Mouse (Mus musculus) MEL (cell line): ENCODE results near the gene Kif4. TPM values are rescaled to one million over a fixed set of nuclear protein-coding genes. Genes with fewer than 3 reads are reported as not detected.

Experiments
- DNase-seq: peaks from one replicate; pipeline ENCODE4 v3.0.0; 2011; ENCODE audit warnings: low read depth, low spot score
- H3K27ac ChIP-seq: 2 replicates; pipeline ENCODE4 v1.5.1; 2012; ENCODE audit warnings: low read depth, mild to moderate bottlenecking, control low read depth, low read length, moderate library complexity; ENCODE audit not compliant: control insufficient read depth
- H3K27me3 ChIP-seq, 2 experiments: fragments of 150-350 bp in 1 of 2; sonication (generic) in 1 of 2; 2 replicates each; pipeline ENCODE4 v1.6.1; 2012; ENCODE audit warnings: low read length in 2 of 2, mild to moderate bottlenecking in 2 of 2, improper control_type of control experiment in 1 of 2, moderate library complexity in 1 of 2; ENCODE audit not compliant: insufficient read depth in 2 of 2, control insufficient read depth in 1 of 2
- H3K36me3 ChIP-seq, 2 experiments: 2 replicates each; pipeline ENCODE4 v1.6.1; 2012 to 2014; ENCODE audit warnings: low read length in 2 of 2, improper control_type of control experiment in 1 of 2, inconsistent platforms in 1 of 2, mild to moderate bottlenecking in 1 of 2; ENCODE audit not compliant: insufficient read depth in 2 of 2, control insufficient read depth in 1 of 2
- H3K4me1 ChIP-seq, 2 experiments: fragments of 150-350 bp in 1 of 2; sonication (generic) in 1 of 2; 2 replicates each; pipeline ENCODE4 v1.6.1; 2012; ENCODE audit warnings: low read length in 2 of 2, improper control_type of control experiment in 1 of 2, mild to moderate bottlenecking in 1 of 2; ENCODE audit not compliant: insufficient read depth in 2 of 2, control insufficient read depth in 1 of 2
- H3K4me3 ChIP-seq, 2 experiments: fragments of 150-350 bp in 1 of 2; sonication (generic) in 1 of 2; 2 replicates each; pipeline ENCODE4 v1.5.1; 2012; ENCODE audit warnings: low read depth in 2 of 2, low read length in 2 of 2, mild to moderate bottlenecking in 2 of 2, moderate library complexity in 2 of 2, control low read depth in 1 of 2, improper control_type of control experiment in 1 of 2; ENCODE audit not compliant: control insufficient read depth in 1 of 2, insufficient read depth in 1 of 2
- H3K79me2 ChIP-seq: 2 replicates; pipeline ENCODE4 v1.6.1; 2012; ENCODE audit warnings: mild to moderate bottlenecking, low read length, moderate library complexity; ENCODE audit not compliant: control insufficient read depth, poor library complexity, insufficient read depth
- H3K9ac ChIP-seq: 2 replicates; pipeline ENCODE4 v1.6.1; 2012; ENCODE audit warnings: low read depth, mild to moderate bottlenecking, control low read depth, low read length, moderate library complexity; ENCODE audit not compliant: control insufficient read depth, poor library complexity, severe bottlenecking
- H3K9me3 ChIP-seq: fragments of 150-350 bp; sonication (generic); replicated peaks from 2 replicates; pipeline ENCODE4 v1.6.1; 2012; ENCODE audit warnings: mild to moderate bottlenecking, low read length, improper control_type of control experiment, moderate library complexity; ENCODE audit not compliant: insufficient read depth
- CHD1 ChIP-seq: IDR thresholded peaks from 2 replicates; pipeline ENCODE4 v1.6.1; 2012; ENCODE audit warnings: low read depth, mild to moderate bottlenecking, inconsistent platforms, low read length, improper control_type of control experiment
- E2F4 ChIP-seq: IDR thresholded peaks from 2 replicates; pipeline ENCODE4 v1.6.1; 2011; ENCODE audit warnings: low read depth, low read length, improper control_type of control experiment, borderline replicate concordance
- EP300 ChIP-seq, 2 experiments: IDR thresholded peaks; 2 replicates each; pipeline ENCODE4 v1.6.1; 2011; ENCODE audit warnings: improper control_type of control experiment in 2 of 2, low read length in 2 of 2, low read depth in 1 of 2, mild to moderate bottlenecking in 1 of 2
- ETS1 ChIP-seq: IDR thresholded peaks from 2 replicates; pipeline ENCODE4 v1.6.1; 2012; ENCODE audit warnings: low read depth, mild to moderate bottlenecking, inconsistent platforms, low read length, improper control_type of control experiment, moderate library complexity
- GATA1 ChIP-seq: IDR thresholded peaks from 2 replicates; pipeline ENCODE4 v1.6.1; 2011; ENCODE audit warnings: low read depth, low read length, improper control_type of control experiment
- HCFC1 ChIP-seq: IDR thresholded peaks from 2 replicates; pipeline ENCODE4 v1.6.1; 2012; ENCODE audit warnings: low read depth, mild to moderate bottlenecking, inconsistent platforms, low read length, improper control_type of control experiment, moderate library complexity
- MAFK ChIP-seq: IDR thresholded peaks from 2 replicates; pipeline ENCODE4 v1.6.1; 2011; ENCODE audit warnings: low read depth, mild to moderate bottlenecking, low read length, improper control_type of control experiment, borderline replicate concordance
- MAZ ChIP-seq: IDR thresholded peaks from 2 replicates; pipeline ENCODE4 v1.6.1; 2012; ENCODE audit warnings: low read depth, mild to moderate bottlenecking, inconsistent platforms, low read length, improper control_type of control experiment
- MYB ChIP-seq: IDR thresholded peaks from 2 replicates; pipeline ENCODE4 v1.6.1; 2011; ENCODE audit warnings: mild to moderate bottlenecking, low read depth, low read length, improper control_type of control experiment
- MYC ChIP-seq: IDR thresholded peaks from 2 replicates; pipeline ENCODE4 v1.6.1; 2011; ENCODE audit warnings: low read depth, mild to moderate bottlenecking, low read length, improper control_type of control experiment, moderate library complexity
- NELFE ChIP-seq: IDR thresholded peaks from 2 replicates; pipeline ENCODE4 v1.6.1; 2011; ENCODE audit warnings: low read depth, low read length, improper control_type of control experiment
- NRF1 ChIP-seq: IDR thresholded peaks from 2 replicates; pipeline ENCODE4 v1.6.1; 2014; ENCODE audit warnings: low read depth, mild to moderate bottlenecking, inconsistent platforms, low read length, improper control_type of control experiment, moderate library complexity; ENCODE audit not compliant: poor library complexity, insufficient read depth, severe bottlenecking
- POLR2AphosphoS2 ChIP-seq: IDR thresholded peaks from 2 replicates; pipeline ENCODE4 v1.6.1; 2011; ENCODE audit warnings: low read length, improper control_type of control experiment
- POLR2AphosphoS5 ChIP-seq: IDR thresholded peaks from 2 replicates; pipeline ENCODE4 v1.6.1; 2012; ENCODE audit warnings: low read depth, borderline replicate concordance, mild to moderate bottlenecking, inconsistent platforms, low read length, moderate library complexity, mixed read lengths
- RCOR1 ChIP-seq: IDR thresholded peaks from 2 replicates; pipeline ENCODE4 v1.6.1; 2012; ENCODE audit warnings: low read depth, mild to moderate bottlenecking, inconsistent platforms, low read length, improper control_type of control experiment
- SMC3 ChIP-seq: IDR thresholded peaks from 2 replicates; pipeline ENCODE4 v1.6.1; 2011; ENCODE audit warnings: low read depth, low read length, improper control_type of control experiment
- TBP ChIP-seq: IDR thresholded peaks from 2 replicates; pipeline ENCODE4 v1.8.0; 2011; ENCODE audit warnings: low read depth, low read length, improper control_type of control experiment
- TCF12 ChIP-seq: IDR thresholded peaks from 2 replicates; pipeline ENCODE4 v1.6.1; 2014; ENCODE audit warnings: low read depth, mild to moderate bottlenecking, inconsistent platforms, low read length, improper control_type of control experiment, moderate library complexity
- USF1 ChIP-seq: IDR thresholded peaks from 2 replicates; pipeline ENCODE4 v1.6.1; 2014; ENCODE audit warnings: low read depth, mild to moderate bottlenecking, inconsistent platforms, low read length, improper control_type of control experiment, moderate library complexity
- ZC3H11A ChIP-seq: IDR thresholded peaks from 2 replicates; pipeline ENCODE4 v1.6.1; 2012; ENCODE audit warnings: low read depth, mild to moderate bottlenecking, inconsistent platforms, low read length, improper control_type of control experiment
- ZMIZ1 ChIP-seq: IDR thresholded peaks from 2 replicates; pipeline ENCODE4 v1.6.1; 2012; ENCODE audit warnings: low read depth, mild to moderate bottlenecking, inconsistent platforms, low read length, improper control_type of control experiment, moderate library complexity
- ZNF384 ChIP-seq: IDR thresholded peaks from 2 replicates; pipeline ENCODE4 v1.6.1; 2012; ENCODE audit warnings: low read depth, mild to moderate bottlenecking, inconsistent platforms, low read length, improper control_type of control experiment
- polyA plus RNA-seq, 2 experiments: library from polyadenylated mRNA; stranded (reverse) in 1 of 2; unstranded in 1 of 2; fragments of >175 nt in 1 of 2; fragments of >200 nt in 1 of 2; gene quantifications; 2 replicates each; pipeline versions ENCODE4 v1.2.1 to v1.2.4; 2012; ENCODE audit warnings: low replicate concordance in 2 of 2, low read depth in 1 of 2; ENCODE audit not compliant: insufficient read length in 2 of 2, insufficient read depth in 1 of 2, missing spikeins in 1 of 2
- total RNA-seq: library from RNA; depleted of rRNA; stranded (reverse); fragments of 300-350 nt; gene quantifications from 2 replicates; pipeline ENCODE4 v1.2.3, GENCODE M21; 2012

Kif4 gene
- total and polyA plus RNA-seq, 3 experiments: 30.2 to 153 (median 35.2) TPM

DNA sequence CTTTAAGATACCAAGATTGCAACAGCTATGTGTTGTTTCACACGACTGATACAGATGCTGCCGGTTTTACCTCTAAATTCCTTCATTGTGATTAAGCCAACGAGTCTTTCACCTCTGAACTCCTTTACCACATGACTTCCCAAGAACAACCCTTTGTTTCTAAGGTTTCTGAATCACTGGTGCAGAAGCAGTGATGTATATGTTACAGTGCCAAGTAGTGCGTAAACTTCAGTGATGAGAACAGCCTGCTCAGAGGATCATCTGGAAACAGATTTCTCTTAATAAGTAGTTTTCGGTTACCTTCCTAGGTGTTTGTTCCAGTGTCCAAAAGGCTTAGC is 62.5 kb downstream of the Kif4 start:
- Histone ChIP-seq H3K79me2 (no peaks in the 10 kb centered on the region), H3K4me1 (no peaks in the 10 kb centered on the region; a peak in 1 of 4 replicates), H3K9me3 (no peaks in the 10 kb centered on the region), H3K9ac (no peak overlapping the region), H3K27ac (no peak overlapping the region), H3K27me3 (no peaks in the 10 kb centered on the region), H3K4me3 (no peak overlapping the region), H3K36me3 (peaks cover 0 to 2% of the 10 kb centered on the region in 2 experiments; a peak in 3 of 4 replicates)
- no peak for TF ChIP-seq MAFK
- TF ChIP-seq MYB: no peak
- no peak for TF ChIP-seq RCOR1
- TF ChIP-seq EP300 (IDR thresholded peaks at IDR 0.05; ENCODE audit: low read depth in 1 of 2, low read length in 2 of 2): no peak
- TF ChIP-seq POLR2AphosphoS5: no peak
- no peak for TF ChIP-seq HCFC1
- no peak for TF ChIP-seq ZMIZ1
- no peak for TF ChIP-seq POLR2AphosphoS2
- no peak for TF ChIP-seq MAZ
- no peak for TF ChIP-seq ZC3H11A
- TF ChIP-seq ETS1: no peak
- TF ChIP-seq SMC3: no peak
- no peak for TF ChIP-seq ZNF384
- TF ChIP-seq CHD1: no peak
- TF ChIP-seq TBP: no peak
- no peak for TF ChIP-seq MYC
- no peak for TF ChIP-seq GATA1
- no peak for TF ChIP-seq USF1
- TF ChIP-seq NRF1: no peak
- TF ChIP-seq, all 39 proteins: peak for 0
- DNase-seq: no peak

DNA sequence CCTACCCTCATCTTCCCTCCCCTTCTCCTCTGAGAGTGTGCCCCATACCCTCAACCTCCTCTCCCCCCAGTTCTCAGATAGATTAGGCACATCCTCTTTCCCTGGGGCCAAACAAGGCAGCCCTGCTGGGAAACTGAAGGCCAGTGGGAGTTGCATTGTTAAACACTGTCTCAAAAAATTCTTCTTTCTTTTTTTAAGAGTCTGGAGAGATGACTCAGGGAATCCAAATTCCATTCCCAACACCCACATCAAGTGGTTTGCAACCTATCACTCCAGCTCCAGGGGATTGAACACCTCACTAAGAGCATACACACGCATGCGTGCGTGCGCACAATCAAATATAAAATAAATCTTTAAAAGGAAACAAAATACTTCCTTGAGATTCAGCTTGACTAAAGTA is 71.2 kb downstream of the Kif4 start:
- Histone ChIP-seq H3K27me3 (no peaks in the 10 kb centered on the region), H3K79me2 (no peaks in the 10 kb centered on the region), H3K4me3 (no peak overlapping the region), H3K9ac (no peak overlapping the region), H3K27ac (no peak overlapping the region), H3K36me3 (peaks cover 0 to 4% of the 10 kb centered on the region in 2 experiments; a peak in 2 of 4 replicates), H3K4me1 (no peaks in the 10 kb centered on the region), H3K9me3 (no peaks in the 10 kb centered on the region)
- DNase-seq: no peak
- TF ChIP-seq ZNF384: no peak
- no peak for TF ChIP-seq E2F4
- TF ChIP-seq EP300 (IDR thresholded peaks at IDR 0.05; ENCODE audit: low read depth in 1 of 2, low read length in 2 of 2): no peak
- no peak for TF ChIP-seq NELFE
- no peak for TF ChIP-seq ZMIZ1
- TF ChIP-seq CHD1: no peak
- no peak for TF ChIP-seq TCF12
